ENCODE assay signal across 14 mouse cellular contexts in genomic region chr17:7197121-7197925, GRCm38 (mm10). TPM values are rescaled to one million over a fixed set of nuclear protein-coding genes. Genes with fewer than 3 reads are reported as not detected.
DNase-seq lines count a peak whose midpoint lies in the region; ATAC-seq and TF ChIP-seq lines count a peak whose summit lies in the region.
"Had no signal": no experiment of that assay in that cellular context is flagged by ENCODE, and none has a peak within 500 bp of the region (broad histone marks: within the 10 kb centered on the region; RNA-seq: fewer than 3 reads in every experiment).

No protein-coding gene starts in this region.

- intact Hi-C loops in gastrocnemius, adult 2 months (cut with DNase I): no loop called here
- intact Hi-C loops in gastrocnemius, postnatal 14 days (cut with DNase I; ENCODE audit: low total_unique reads): no loop called here

- TF ChIP-seq CTCF in gastrocnemius, adult 2 months (IDR thresholded peaks at IDR 0.05): no peak

- no peaks in the 10 kb centered on the region for H3K9me3 ChIP-seq in intestine, embryonic 16.5 days (ENCODE audit: control insufficient read depth, low read length)
- H3K9me3 ChIP-seq: megakaryocyte, embryonic 14.5 days had no signal

- H3K36me3 ChIP-seq in intestine, embryonic 16.5 days (ENCODE audit: control insufficient read depth, insufficient read depth, low read length): no peaks in the 10 kb centered on the region

- H3K9ac ChIP-seq in intestine, embryonic 16.5 days (ENCODE audit: low read depth, low read length): no peak overlapping the region
- H3K9ac ChIP-seq: lung, embryonic 14.5 days had no signal

- H3K4me3 ChIP-seq in gastrocnemius, adult 2 months: peak overlapping the region; percentile 23; the same call in 1 of the 2 replicates
- H3K4me3 ChIP-seq in intestine, embryonic 16.5 days (ENCODE audit: low read length): no peak overlapping the region
- H3K4me3 ChIP-seq: erythroblast, embryonic 14.5 days; megakaryocyte, embryonic 14.5 days had no signal

- peak overlapping the region; percentile 46 for H3K27ac ChIP-seq in gastrocnemius, adult 2 months
- H3K27ac ChIP-seq in intestine, embryonic 16.5 days (ENCODE audit: low read length): no peak overlapping the region
- H3K27ac ChIP-seq: kidney, postnatal 0 days had no signal

- no peak overlapping the region for H3K4me2 ChIP-seq in intestine, embryonic 16.5 days (ENCODE audit: low read depth, low read length)
- H3K4me2 ChIP-seq: lung, embryonic 14.5 days had no signal

- 57% methylated on average over 9 of the region's 9 CpGs for whole genome bisulfite sequencing in intestine, embryonic 16.5 days

- DNase-seq in gastrocnemius, adult 2 months: peak; percentile 51
- DNase-seq in gastrocnemius, postnatal 14 days: no peak
- DNase-seq in kidney, adult 8-10 months: peak; percentile 17 to 32
- DNase-seq in kidney, postnatal 4 days: no peak
- peak; percentile 75 for DNase-seq in brain, adult 2 months (ENCODE audit: low read depth, low spot score)
- DNase-seq in ovary, postnatal 36 days (ENCODE audit: low spot score): no peak
- DNase-seq: cerebellum, adult 18-20 months; lung, embryonic 14.5 days; thymus, postnatal 4 days had no signal

- ATAC-seq in intestine, embryonic 16.5 days: peak; percentile 44; the same call in 1 of the 2 replicates
- no peak for ATAC-seq in CD4-positive, CD25-positive, alpha-beta regulatory T cell, adult 4 months

- peaks cover 4% of the 10 kb centered on the region; the same call in 1 of the 2 replicates for H3K4me1 ChIP-seq in intestine, embryonic 16.5 days (ENCODE audit: control insufficient read depth, insufficient read depth, low read length)
- H3K4me1 ChIP-seq: megakaryocyte, embryonic 14.5 days had no signal

- H3K27me3 ChIP-seq in intestine, embryonic 16.5 days (replicated peaks; ENCODE audit: control insufficient read depth, insufficient read depth, low read length): no peaks in the 10 kb centered on the region
- H3K27me3 ChIP-seq: megakaryocyte, embryonic 14.5 days had no signal

RNA-seq across cellular contexts. Expression of gene Rps6ka2, which starts 27.4 kb away (rescaled TPM):
- total RNA-seq in gastrocnemius, adult 2 months (2021): 100 to 1,000 TPM in 1 of 2 experiments, 10 to 100 TPM in 1; 86.7 to 120 TPM
- 10 to 100 TPM; 50.1 to 55.8 TPM for total RNA-seq in gastrocnemius, postnatal 14 days (2021)
- polyA plus RNA-seq in intestine, embryonic 16.5 days (2015; fragmentation: Nextera tagmentation; extraction: Ambion mirVana): 5.3 and 5.5 TPM in 2 replicates
- polyA plus RNA-seq in CD4-positive, CD25-positive, alpha-beta regulatory T cell, adult 4 months (2017; shearing (Covaris generic)): under 1 TPM; 0.58 to 0.87 TPM

Comparison
In these comparisons a context has a peak if more than half of its experiments do, and no peak if none do; other contexts are left out.
1. DNase-seq: peak in gastrocnemius, adult 2 months (single experiment), kidney, adult 8-10 months (2 of 2) and brain, adult 2 months (single experiment); none in gastrocnemius, postnatal 14 days (single experiment), kidney, postnatal 4 days (0 of 2) and ovary, postnatal 36 days (single experiment).